Mouse (Mus musculus): Measurements from ENCODE around the gene Vmn2r37. TPM values are rescaled to one million over a fixed set of nuclear protein-coding genes. Genes with fewer than 3 reads are reported as not detected.
"Not testable (repeated sequence)": the region's sequence is repeated elsewhere in the genome, so short reads cannot be mapped to it uniquely, and the experiment has no call there.

Vmn2r37 gene
- polyA plus RNA-seq (2012; rRNA removed), result not detected in 2 replicates

DNA sequence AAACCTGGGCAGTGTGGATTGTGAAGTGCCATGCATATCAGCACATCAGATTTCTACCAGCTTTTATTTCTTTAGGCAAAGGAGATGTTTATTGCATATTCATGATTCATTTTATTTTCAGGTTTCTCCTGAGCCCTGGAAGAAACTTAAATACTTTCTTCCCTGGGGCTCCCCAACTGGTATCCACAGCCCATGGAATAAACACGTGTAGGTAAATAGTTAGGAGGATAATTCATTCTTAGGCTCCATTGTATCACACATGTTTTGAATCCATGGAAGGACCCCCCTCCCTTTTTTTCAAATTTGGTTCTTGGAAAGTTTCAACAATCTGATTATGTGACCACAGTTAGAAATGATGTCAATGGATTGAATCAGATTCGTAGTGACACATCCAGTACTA, at the start of gene Vmn2r37:
TSS of gene Vmn2r37 (minus strand) at position 101 of the 400 bp plus-strand sequence.
- not testable (repeated sequence) for DNase-seq (ENCODE audit: low read depth, low spot score)
- 38% methylated on average over 2 of the region's 2 CpGs for WGBS

Other genes with a start within 250 kb of the Vmn2r37 start
- not detected in 2 replicates for gene Vmn2r39, start 192.9 kb downstream of the Vmn2r37 start, polyA plus RNA-seq (2012; rRNA removed)
- not detected in 2 replicates for gene Vmn2r38, start 125.8 kb downstream of the Vmn2r37 start, polyA plus RNA-seq (2012; rRNA removed)